Mouse (Mus musculus): ENCODE data around the gene Lztfl1. TPM values are rescaled to one million over a fixed set of nuclear protein-coding genes. Genes with fewer than 3 reads are reported as not detected.
A peak's percentile ranks its signal among the peaks of the same experiment; 100 is the strongest.

The Lztfl1 gene
- total and polyA plus RNA-seq, 3 experiments: 1.8 to 78.5 (median 49.3) TPM

- H3K9me3 ChIP-seq (replicated peaks): no peaks in the 10 kb centered on the region
- no peak for TF ChIP-seq GATA1 (IDR thresholded peaks at IDR 0.05; ENCODE audit: borderline replicate concordance, low read length)
- TF ChIP-seq GATA2 (IDR thresholded peaks at IDR 0.05; ENCODE audit: borderline replicate concordance, low read depth, low read length): no peak
- TF ChIP-seq POLR2AphosphoS5 (IDR thresholded peaks at IDR 0.05; ENCODE audit: insufficient replicate concordance, low read depth, low read length): no peak
- ATAC-seq (ENCODE audit: extremely low read depth, insufficient number of reproducible peaks, low FRiP score, poor library complexity, severe bottlenecking) (no peak), DNase-seq (ENCODE audit: low spot score) (no peak)
- peaks cover 3% of the 10 kb centered on the region; the same call in 1 of the 2 replicates for H3K4me1 ChIP-seq (ENCODE audit: insufficient read depth, low read depth, low read length)
- no peaks in the 10 kb centered on the region for H3K27me3 ChIP-seq (ENCODE audit: insufficient read depth, low read length)
- H3K4me3 ChIP-seq (ENCODE audit: low read depth, low read length): no peak overlapping the region
- peaks cover 32% of the 10 kb centered on the region for H3K36me3 ChIP-seq (replicated peaks)
Observed at GRCm38 (mm10) chr9:123695634-123696302, 21.7 kb downstream of the Lztfl1 start.

GRCm38 (mm10) chr9:123688227-123688626 lies 29.3 kb downstream of the Lztfl1 start:
- no peak overlapping the region for H3K4me3 ChIP-seq (ENCODE audit: low read depth, low read length)
- H3K36me3 ChIP-seq (replicated peaks): peaks cover 13% of the 10 kb centered on the region
- DNase-seq (ENCODE audit: low spot score) (no peak), ATAC-seq (ENCODE audit: extremely low read depth, insufficient number of reproducible peaks, low FRiP score, poor library complexity, severe bottlenecking) (no peak)
- TF ChIP-seq TAL1 (conservative IDR thresholded peaks at IDR 0.05; ENCODE audit: low read depth, low read length) (no peak), GATA1 (IDR thresholded peaks at IDR 0.05; ENCODE audit: borderline replicate concordance, low read length) (no peak), CTCF (IDR thresholded peaks at IDR 0.05; ENCODE audit: low read depth, low read length) (no peak), GATA2 (IDR thresholded peaks at IDR 0.05; ENCODE audit: borderline replicate concordance, low read depth, low read length) (no peak), POLR2AphosphoS5 (IDR thresholded peaks at IDR 0.05; ENCODE audit: insufficient replicate concordance, low read depth, low read length) (no peak)
- no peaks in the 10 kb centered on the region for H3K9me3 ChIP-seq (replicated peaks)
- H3K27me3 ChIP-seq (ENCODE audit: insufficient read depth, low read length): peaks cover 1% of the 10 kb centered on the region; the same call in 1 of the 2 replicates
- H3K4me1 ChIP-seq (ENCODE audit: insufficient read depth, low read depth, low read length): peaks cover 2% of the 10 kb centered on the region; the same call in 1 of the 2 replicates

GRCm38 (mm10) chr9:123686206-123686605 lies 31.3 kb downstream of the Lztfl1 start:
- peaks cover 15% of the 10 kb centered on the region; the same call in 1 of the 2 replicates for H3K27me3 ChIP-seq (ENCODE audit: insufficient read depth, low read length)
- H3K4me3 ChIP-seq (ENCODE audit: low read depth, low read length): no peak overlapping the region
- H3K9me3 ChIP-seq (replicated peaks): no peaks in the 10 kb centered on the region
- TF ChIP-seq POLR2AphosphoS5 (IDR thresholded peaks at IDR 0.05; ENCODE audit: insufficient replicate concordance, low read depth, low read length) (no peak), GATA1 (IDR thresholded peaks at IDR 0.05; ENCODE audit: borderline replicate concordance, low read length) (no peak), CTCF (IDR thresholded peaks at IDR 0.05; ENCODE audit: low read depth, low read length) (no peak), GATA2 (IDR thresholded peaks at IDR 0.05; ENCODE audit: borderline replicate concordance, low read depth, low read length) (no peak)
- no peaks in the 10 kb centered on the region for H3K36me3 ChIP-seq (replicated peaks)
- ATAC-seq (ENCODE audit: extremely low read depth, insufficient number of reproducible peaks, low FRiP score, poor library complexity, severe bottlenecking) (no peak), DNase-seq (ENCODE audit: low spot score) (no peak)
- peaks cover 2% of the 10 kb centered on the region; the same call in 1 of the 2 replicates for H3K4me1 ChIP-seq (ENCODE audit: insufficient read depth, low read depth, low read length)

- peaks cover 25% of the 10 kb centered on the region for H3K27me3 ChIP-seq (ENCODE audit: insufficient read depth, low read length)
Observed at GRCm38 (mm10) chr9:123683704-123684103, 33.8 kb downstream of the Lztfl1 start.

GRCm38 (mm10) chr9:123679198-123679597 lies 38.3 kb downstream of the Lztfl1 start:
- no peak for TF ChIP-seq GATA1 (IDR thresholded peaks at IDR 0.05; ENCODE audit: borderline replicate concordance, low read length)
- TF ChIP-seq GATA2 (IDR thresholded peaks at IDR 0.05; ENCODE audit: borderline replicate concordance, low read depth, low read length): no peak
- TF ChIP-seq TAL1 (conservative IDR thresholded peaks at IDR 0.05; ENCODE audit: low read depth, low read length): no peak
- no peak for TF ChIP-seq POLR2AphosphoS5 (IDR thresholded peaks at IDR 0.05; ENCODE audit: insufficient replicate concordance, low read depth, low read length)
- TF ChIP-seq CTCF (IDR thresholded peaks at IDR 0.05; ENCODE audit: low read depth, low read length): no peak
- Histone ChIP-seq H3K4me1 (ENCODE audit: insufficient read depth, low read depth, low read length) (peaks cover 20% of the 10 kb centered on the region), H3K9me3 (replicated peaks) (no peaks in the 10 kb centered on the region), H3K27me3 (ENCODE audit: insufficient read depth, low read length) (peaks cover 41% of the 10 kb centered on the region), H3K36me3 (replicated peaks) (no peaks in the 10 kb centered on the region), H3K4me3 (ENCODE audit: low read depth, low read length) (no peak overlapping the region)
- no peak for DNase-seq (ENCODE audit: low spot score)
- no peak for ATAC-seq (ENCODE audit: extremely low read depth, insufficient number of reproducible peaks, low FRiP score, poor library complexity, severe bottlenecking)

More at GRCm38 (mm10) chr9:123683704-123684103, 33.8 kb downstream of the Lztfl1 start:
- ATAC-seq (ENCODE audit: extremely low read depth, insufficient number of reproducible peaks, low FRiP score, poor library complexity, severe bottlenecking) (no peak), DNase-seq (ENCODE audit: low spot score) (no peak)
- no peak for TF ChIP-seq POLR2AphosphoS5 (IDR thresholded peaks at IDR 0.05; ENCODE audit: insufficient replicate concordance, low read depth, low read length)
- no peak for TF ChIP-seq TAL1 (conservative IDR thresholded peaks at IDR 0.05; ENCODE audit: low read depth, low read length)
- TF ChIP-seq GATA1 (IDR thresholded peaks at IDR 0.05; ENCODE audit: borderline replicate concordance, low read length): no peak
- no peak for TF ChIP-seq GATA2 (IDR thresholded peaks at IDR 0.05; ENCODE audit: borderline replicate concordance, low read depth, low read length)
- no peak for TF ChIP-seq CTCF (IDR thresholded peaks at IDR 0.05; ENCODE audit: low read depth, low read length)
- no peaks in the 10 kb centered on the region for H3K9me3 ChIP-seq (replicated peaks)
- H3K4me3 ChIP-seq (ENCODE audit: low read depth, low read length): no peak overlapping the region
- H3K36me3 ChIP-seq (replicated peaks): no peaks in the 10 kb centered on the region
- H3K4me1 ChIP-seq (ENCODE audit: insufficient read depth, low read depth, low read length): peaks cover 9% of the 10 kb centered on the region

DNA sequence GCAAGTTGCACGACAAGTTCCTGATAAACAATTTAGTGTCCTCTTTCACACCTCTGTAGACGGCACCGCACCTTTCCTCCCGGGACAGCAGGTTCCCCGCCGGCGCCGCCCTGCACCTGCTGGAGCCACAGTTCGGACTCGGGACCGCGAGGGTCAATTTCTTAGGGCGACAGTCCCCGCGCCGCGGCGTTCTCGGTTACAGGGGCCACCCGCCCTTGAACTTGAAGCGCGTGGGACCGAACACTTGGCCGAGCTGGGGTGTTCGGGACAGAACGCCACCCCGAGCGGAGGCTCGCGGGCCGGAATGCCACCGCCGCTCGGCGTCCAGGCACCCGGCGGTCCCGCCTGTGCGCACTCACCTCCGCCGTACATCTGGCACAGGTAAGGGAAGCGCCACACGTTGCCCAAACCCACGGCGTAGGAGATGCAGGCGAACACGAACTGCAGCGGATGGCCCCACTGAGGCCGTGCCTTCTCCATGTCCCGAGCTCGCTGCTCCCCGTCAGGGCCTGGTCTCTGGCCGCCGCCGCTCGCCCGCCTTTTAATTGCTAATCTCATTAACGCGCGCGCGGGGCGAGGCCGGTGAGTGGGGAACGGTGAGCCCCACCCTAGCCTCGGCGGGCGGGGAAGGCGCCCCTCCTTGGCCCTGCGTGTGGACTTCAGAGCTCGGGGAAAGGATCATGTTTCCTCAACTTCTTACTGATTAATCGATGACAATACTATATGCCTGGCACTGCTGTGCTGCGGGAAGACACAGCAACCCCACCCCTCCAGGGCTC lies 39.0 kb downstream of the Lztfl1 start, which contains the start of the genes Ccr9 and Slc6a20a:
Gene Ccr9 (plus strand): TSS at position 113 of the 779 bp plus-strand sequence.
Gene Slc6a20a (minus strand): TSS at position 559 of the 779 bp plus-strand sequence.
- TF ChIP-seq GATA2 (IDR thresholded peaks at IDR 0.05; ENCODE audit: borderline replicate concordance, low read depth, low read length) (no peak), GATA1 (IDR thresholded peaks at IDR 0.05; ENCODE audit: borderline replicate concordance, low read length) (no peak)
- Histone ChIP-seq H3K36me3 (replicated peaks) (no peaks in the 10 kb centered on the region), H3K27me3 (ENCODE audit: insufficient read depth, low read length) (peaks cover 43% of the 10 kb centered on the region), H3K4me3 (ENCODE audit: low read depth, low read length) (peak within 1 kb of the TSS; percentile 66), H3K4me1 (ENCODE audit: insufficient read depth, low read depth, low read length) (peaks cover 20% of the 10 kb centered on the region), H3K9me3 (replicated peaks) (no peaks in the 10 kb centered on the region)
- DNase-seq (ENCODE audit: low spot score) (peak; percentile 26), ATAC-seq (ENCODE audit: extremely low read depth, insufficient number of reproducible peaks, low FRiP score, poor library complexity, severe bottlenecking) (no peak)

Data from G1E (cell line).